Mouse (Mus musculus) Patski (cell line): ENCODE measurements around the gene Zc3hc1. TPM values are rescaled to one million over a fixed set of nuclear protein-coding genes. Genes with fewer than 3 reads are reported as not detected.

Source experiments
- ATAC-seq: fragments of 100-300 bp; one replicate; pipeline ENCODE4 v1.8.0; 2021
- CTCF ChIA-PET: fragments of 350-600 bp; sonication (Branson Sonifier 250); formaldehyde crosslinking; loops from one replicate; lab custom pipeline; 2022; ENCODE audit warnings: inconsistent platforms; lab: Charles Lee
- POLR2A ChIA-PET: fragments of 350-600 bp; sonication (Branson Sonifier 250); formaldehyde crosslinking; loops from one replicate; lab custom pipeline; 2022; ENCODE audit warnings: antibody characterized with exemption, inconsistent platforms; lab: Charles Lee
- DNase-seq: peaks from one replicate; pipeline ENCODE4 v3.0.0-alpha.2; 2011; ENCODE audit warnings: low read depth, low spot score
- H3K27me3 ChIP-seq: fragments of 371-371 bp; one replicate; pipeline ENCODE4 v1.5.1; 2021
- CTCF ChIP-seq: fragments of 100-300 bp; IDR thresholded peaks from one replicate; pipeline ENCODE4 v1.5.1; 2021
- in situ Hi-C: fragments of 300-500 bp; cut with MboI; formaldehyde crosslinking; loops from 3 replicates; pipeline ENCODE4 v1.11.1; 2018; ENCODE audit warnings: low pct_unique_long_range_greater_than_20kb, mixed read lengths
- polyA plus RNA-seq: library from polyadenylated mRNA; unstranded; gene quantifications from one replicate; pipeline ENCODE4 v1.2.3, GENCODE M21; 2021

Zc3hc1 gene
- polyA plus RNA-seq = 41.7 TPM

- CTCF ChIA-PET = interaction anchor here (1.1 kb wide), 1 partner anchor 10 kb away, joined by 5 read pairs; no protein-coding TSS in a partner anchor
- peak; percentile 54 for ATAC-seq
- in situ Hi-C loops = no loop called here
- POLR2A ChIA-PET = interaction anchor here (0.5 to 1.0 kb wide), 7 partner anchors 10 to 648 kb away, joined by 3 to 15 read pairs (median 3); no protein-coding TSS in a partner anchor
- H3K27me3 ChIP-seq = no peaks in the 10 kb centered on the region
- TF ChIP-seq CTCF = no peak
- no peak for DNase-seq
These were observed at the start of gene Zc3hc1 for GRCm38 (mm10) chr6:30390714-30391697. Zc3hc1 (minus strand) TSS chr6:30391028.

GRCm38 (mm10) chr6:30439576-30439975 is 48.7 kb upstream of the Zc3hc1 start:
- in situ Hi-C loops = no loop called here
- DNase-seq (no peak), ATAC-seq (no peak)
- CTCF ChIA-PET = no interaction called here
- TF ChIP-seq CTCF = no peak
- POLR2A ChIA-PET = no interaction called here
- H3K27me3 ChIP-seq = no peaks in the 10 kb centered on the region

- CTCF ChIA-PET = interaction anchor here (1.0 to 2.4 kb wide), 2 partner anchors 23 to 25 kb away, joined by 4 to 9 read pairs; no protein-coding TSS in a partner anchor
- POLR2A ChIA-PET = no interaction called here
These were observed 46.2 kb upstream of the Zc3hc1 start for GRCm38 (mm10) chr6:30437054-30437453.

GRCm38 (mm10) chr6:30436476-30436875 is 45.6 kb upstream of the Zc3hc1 start:
- in situ Hi-C loops = no loop called here
- no peak for DNase-seq
- CTCF ChIA-PET = interaction anchor here (1.0 to 2.4 kb wide), 2 partner anchors 23 to 24 kb away, joined by 4 to 9 read pairs; no protein-coding TSS in a partner anchor
- H3K27me3 ChIP-seq = no peaks in the 10 kb centered on the region
- no peak for TF ChIP-seq CTCF
- POLR2A ChIA-PET = no interaction called here
- no peak for ATAC-seq

More at GRCm38 (mm10) chr6:30437054-30437453, 46.2 kb upstream of the Zc3hc1 start:
- no peak for ATAC-seq
- in situ Hi-C loops = no loop called here
- no peak for TF ChIP-seq CTCF
- H3K27me3 ChIP-seq = no peaks in the 10 kb centered on the region
- no peak for DNase-seq

GRCm38 (mm10) chr6:30432461-30433192 is 41.8 kb upstream of the Zc3hc1 start:
- CTCF ChIA-PET = no interaction called here
- no peak for TF ChIP-seq CTCF

GRCm38 (mm10) chr6:30416801-30417200 is 26.0 kb upstream of the Zc3hc1 start:
- no peak for ATAC-seq
- POLR2A ChIA-PET = no interaction called here

More at GRCm38 (mm10) chr6:30432461-30433192, 41.8 kb upstream of the Zc3hc1 start:
- no peak for DNase-seq
- POLR2A ChIA-PET = no interaction called here
- no peaks in the 10 kb centered on the region for H3K27me3 ChIP-seq
- in situ Hi-C loops = no loop called here
- no peak for ATAC-seq

GRCm38 (mm10) chr6:30416126-30416525 is 25.3 kb upstream of the Zc3hc1 start:
- in situ Hi-C loops = no loop called here
- ChIA-PET POLR2A (no interaction called here), CTCF (no interaction called here)
- TF ChIP-seq CTCF = peak; percentile 21
- ATAC-seq (no peak), DNase-seq (no peak)
- H3K27me3 ChIP-seq = no peaks in the 10 kb centered on the region

More at GRCm38 (mm10) chr6:30416801-30417200, 26.0 kb upstream of the Zc3hc1 start:
- no peak for DNase-seq
- no peaks in the 10 kb centered on the region for H3K27me3 ChIP-seq
- in situ Hi-C loops = no loop called here
- TF ChIP-seq CTCF = no peak
- CTCF ChIA-PET = no interaction called here

- in situ Hi-C loops = no loop called here
- ChIA-PET POLR2A (no interaction called here), CTCF (interaction anchor here (1.4 to 1.7 kb wide), 2 partner anchors 8 to 26 kb away, joined by 4 to 5 read pairs; no protein-coding TSS in a partner anchor)
- TF ChIP-seq CTCF = no peak
- DNase-seq = no peak
- H3K27me3 ChIP-seq = no peaks in the 10 kb centered on the region
- ATAC-seq = no peak
These were observed 20.5 kb upstream of the Zc3hc1 start for GRCm38 (mm10) chr6:30411311-30411710.

GRCm38 (mm10) chr6:30409399-30410093 is 18.7 kb upstream of the Zc3hc1 start:
- POLR2A ChIA-PET = no interaction called here
- DNase-seq (no peak), ATAC-seq (no peak)
- no peaks in the 10 kb centered on the region for H3K27me3 ChIP-seq
- no peak for TF ChIP-seq CTCF
- CTCF ChIA-PET = interaction anchor here (0.6 to 0.8 kb wide), 2 partner anchors 12 to 51 kb away, joined by 3 read pairs; no protein-coding TSS in a partner anchor
- in situ Hi-C loops = loop anchor here (10.0 kb wide), 2 partner anchors 55 to 625 kb away; no protein-coding TSS in a partner anchor
